Mouse (Mus musculus) small intestine, adult 2 months (tissue): Measurements from ENCODE around the gene Eif4g3. TPM values are rescaled to one million over a fixed set of nuclear protein-coding genes. Genes with fewer than 3 reads are reported as not detected.

Source experiments
- H3K27ac ChIP-seq: fragments of 200-500 bp; 2 replicates; pipeline ENCODE4 v1.5.1; 2012; ENCODE audit warnings: low read depth, low read length, control low read depth, inconsistent platforms; ENCODE audit not compliant: insufficient read depth
- H3K27me3 ChIP-seq: fragments of 200-500 bp; 2 replicates; pipeline ENCODE4 v1.6.1; 2012; ENCODE audit warnings: mild to moderate bottlenecking, moderate library complexity, low read length, inconsistent platforms; ENCODE audit not compliant: control insufficient read depth, insufficient read depth
- H3K36me3 ChIP-seq: fragments of 200-500 bp; 2 replicates; pipeline ENCODE4 v1.6.1; 2012; ENCODE audit warnings: mild to moderate bottlenecking, low read length, control low read depth, inconsistent platforms; ENCODE audit not compliant: control insufficient read depth, insufficient read depth
- H3K4me1 ChIP-seq: fragments of 200-500 bp; 2 replicates; pipeline ENCODE4 v1.6.1; 2012; ENCODE audit warnings: low read length, inconsistent platforms, mixed read lengths; ENCODE audit not compliant: control insufficient read depth, insufficient read depth, insufficient read length
- H3K4me3 ChIP-seq: fragments of 200-500 bp; 2 replicates; pipeline ENCODE4 v1.5.1; 2012; ENCODE audit warnings: low read depth, mild to moderate bottlenecking, control low read depth, inconsistent platforms, low read length, moderate library complexity
- CTCF ChIP-seq: fragments of 200-500 bp; IDR thresholded peaks from 2 replicates; pipeline ENCODE4 v1.5.1; 2012; ENCODE audit warnings: low read depth, mild to moderate bottlenecking, control low read depth, inconsistent platforms, low read length, moderate library complexity, mixed read lengths; ENCODE audit not compliant: insufficient replicate concordance, insufficient read length; ENCODE audit errors: extremely low read depth
- POLR2A ChIP-seq: fragments of 200-500 bp; IDR thresholded peaks from 2 replicates; pipeline ENCODE4 v1.6.1; 2012; ENCODE audit warnings: low read depth, mild to moderate bottlenecking, control low read depth, inconsistent platforms, low read length, moderate library complexity
- WGBS: fragments of 180-500 bp; shearing (Covaris S2); methylation state at CpG from one replicate; pipeline ENCODE4 v1.1.7; 2018; 5-methylcytosine and 5-hydroxymethylcytosine counted together
- polyA plus RNA-seq: library from polyadenylated mRNA; depleted of rRNA; stranded (reverse); fragments of >200 nt; gene quantifications from 2 replicates; pipeline ENCODE4 v1.2.3, GENCODE M21; 2012

Gene Eif4g3
- polyA plus RNA-seq, 1 experiment, result 19.4 TPM

DNA sequence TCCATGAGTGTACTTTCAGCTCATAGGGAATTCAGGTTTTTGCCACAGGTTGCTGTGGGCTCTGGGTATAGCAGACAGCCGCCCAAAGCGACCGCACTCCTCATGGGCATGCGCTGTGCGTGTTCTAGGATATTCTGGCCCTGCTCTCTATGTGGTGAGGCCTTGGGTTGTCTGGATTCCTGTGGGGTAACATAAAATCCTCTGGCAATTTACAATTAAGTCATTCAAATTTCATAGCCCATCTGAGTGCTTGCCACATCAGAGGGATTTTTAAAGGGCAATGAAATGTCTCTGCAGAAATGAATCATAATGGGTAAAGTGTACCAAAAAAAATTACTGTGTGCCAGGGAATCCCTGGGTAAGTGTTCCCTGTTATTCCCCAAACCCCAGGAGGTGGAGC, 3.4 kb upstream of the Eif4g3 start:
- Histone ChIP-seq H3K4me3 (no peak overlapping the region), H3K27ac (no peak overlapping the region), H3K36me3 (no peaks in the 10 kb centered on the region), H3K4me1 (peaks cover 10% of the 10 kb centered on the region; the same call in 1 of the 2 replicates), H3K27me3 (no peaks in the 10 kb centered on the region)
- 93% methylated on average over 5 of the region's 5 CpGs for WGBS
- TF ChIP-seq POLR2A (no peak), CTCF (no peak)

DNA sequence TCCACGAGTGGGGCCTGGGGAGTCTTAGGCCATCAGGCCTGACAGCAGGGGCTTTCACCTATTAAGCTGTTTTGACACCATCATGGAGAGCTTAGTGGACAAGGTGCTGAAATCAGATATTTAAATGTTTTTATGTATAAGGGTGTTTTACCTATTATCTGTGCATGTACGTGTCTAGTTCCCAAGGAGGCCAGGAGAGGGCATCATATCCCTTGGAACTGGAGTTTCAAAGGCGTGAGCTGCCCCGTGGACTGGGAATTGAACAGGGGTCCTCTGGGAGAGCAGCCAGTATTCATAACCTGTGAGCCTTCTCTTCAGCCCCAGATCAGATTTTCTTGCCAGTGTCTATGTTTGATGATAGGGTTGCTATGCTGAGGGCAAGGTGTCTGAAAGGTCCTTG, 2.4 kb upstream of the Eif4g3 start:
- no peak for TF ChIP-seq CTCF
- TF ChIP-seq POLR2A, result no peak
- 89% methylated on average over 4 of the region's 4 CpGs for WGBS
- H3K36me3 ChIP-seq, result no peaks in the 10 kb centered on the region
- no peak overlapping the region for H3K27ac ChIP-seq
- H3K4me1 ChIP-seq, result peaks cover 8% of the 10 kb centered on the region; the same call in 1 of the 2 replicates
- H3K27me3 ChIP-seq, result no peaks in the 10 kb centered on the region
- H3K4me3 ChIP-seq, result no peak overlapping the region

DNA sequence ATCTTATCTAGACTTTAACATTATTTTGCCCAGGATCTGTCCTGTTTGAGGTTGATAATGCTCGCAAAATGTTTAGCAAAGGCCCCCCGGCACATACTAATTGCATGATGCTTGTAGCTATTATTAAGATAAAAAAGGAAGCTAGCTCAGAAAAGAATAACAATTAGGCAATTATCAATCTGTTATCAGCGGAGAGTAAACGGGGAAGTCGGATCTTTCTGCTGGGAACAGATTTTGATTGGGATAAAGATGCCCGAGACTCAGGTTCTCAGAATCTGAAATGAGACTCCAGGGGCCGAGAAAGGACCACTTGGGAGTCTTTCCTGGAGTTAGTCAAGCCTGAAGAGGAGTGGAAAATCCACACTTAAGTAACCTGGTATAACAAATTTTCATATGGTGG, 1.6 kb upstream of the Eif4g3 start:
- Histone ChIP-seq H3K36me3 (no peaks in the 10 kb centered on the region), H3K4me1 (peaks cover 8% of the 10 kb centered on the region; the same call in 1 of the 2 replicates), H3K27me3 (no peaks in the 10 kb centered on the region), H3K4me3 (no peak overlapping the region), H3K27ac (no peak overlapping the region)
- WGBS, result 52% methylated on average over 7 of the region's 7 CpGs
- TF ChIP-seq CTCF (no peak), POLR2A (no peak)

DNA sequence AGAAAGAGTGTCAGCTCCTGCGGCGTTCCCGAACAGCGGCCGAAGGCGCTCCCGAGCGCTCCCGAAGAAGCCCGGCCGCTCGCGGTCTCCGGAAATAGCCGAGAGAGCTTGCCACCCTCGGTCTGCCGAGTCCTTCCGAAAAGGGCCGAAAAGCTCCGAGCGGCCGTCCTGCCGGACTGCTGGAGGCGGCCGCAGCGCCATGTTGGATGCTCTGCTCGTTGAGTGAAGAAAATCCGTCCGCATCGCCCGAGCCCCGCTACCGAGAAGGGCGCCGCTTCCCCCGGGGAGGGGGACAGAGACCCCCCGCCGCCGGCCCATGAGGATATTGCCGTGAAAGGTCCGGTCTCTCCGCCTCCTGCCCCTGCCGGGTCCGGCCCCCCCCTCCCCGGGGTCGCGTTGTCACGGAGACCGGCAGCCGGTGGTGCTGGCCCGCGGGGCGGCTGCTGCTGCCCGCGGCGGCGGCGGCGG, 503 bp downstream of the Eif4g3 start:
- H3K27me3 ChIP-seq, result no peaks in the 10 kb centered on the region
- H3K4me1 ChIP-seq, result peaks cover 12% of the 10 kb centered on the region; the same call in 1 of the 2 replicates
- H3K4me3 ChIP-seq, result peak overlapping the region; percentile 88
- H3K27ac ChIP-seq, result peak overlapping the region; percentile 60
- peaks cover 5% of the 10 kb centered on the region for H3K36me3 ChIP-seq
- under 1% methylated on average over 55 of the region's 59 CpGs for WGBS
- TF ChIP-seq CTCF (no peak), POLR2A (peak; percentile 79; the same call in 1 of the 2 replicates)

DNA sequence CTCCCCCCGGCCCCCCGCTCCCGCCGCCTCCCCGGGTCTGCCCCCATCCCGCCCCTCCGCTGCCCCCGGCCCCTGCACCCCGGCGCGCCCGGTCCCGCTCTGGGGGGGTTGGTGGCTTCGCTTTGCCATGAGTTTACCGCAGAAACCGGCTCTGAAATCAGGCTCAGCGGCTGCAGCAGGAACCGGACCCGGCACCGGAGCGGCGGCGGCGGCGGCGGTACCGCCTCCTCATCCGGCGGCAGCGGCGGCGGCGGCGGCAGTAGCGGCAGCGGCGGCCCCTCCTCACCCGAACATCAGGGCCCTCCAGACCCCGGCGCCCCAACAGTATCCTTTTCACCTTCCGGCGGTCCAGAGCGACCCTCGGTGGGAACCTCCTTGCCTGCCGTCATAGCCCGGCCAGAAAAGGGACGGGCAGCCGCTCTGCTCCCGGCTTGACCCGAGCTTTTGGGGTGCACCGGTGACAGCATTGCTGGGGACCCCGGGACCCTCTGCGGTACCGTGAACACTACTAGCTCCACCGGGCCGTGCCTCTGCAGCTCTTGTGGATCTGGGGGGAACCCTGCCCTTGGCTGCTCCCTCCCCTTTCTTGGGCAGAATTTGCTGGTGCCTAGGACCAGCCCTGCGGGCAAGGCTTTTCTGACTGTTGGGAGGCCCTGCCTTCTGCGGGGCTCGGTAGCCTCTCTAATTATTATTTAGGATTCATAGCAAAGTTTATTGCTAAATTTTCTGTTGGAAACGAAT, 1.2 kb downstream of the Eif4g3 start:
- no peaks in the 10 kb centered on the region for H3K27me3 ChIP-seq
- H3K27ac ChIP-seq, result peak overlapping the region; percentile 69
- under 1% methylated on average over 54 of the region's 60 CpGs for WGBS
- H3K4me3 ChIP-seq, result peak overlapping the region; percentile 88
- TF ChIP-seq POLR2A (no peak), CTCF (no peak)
- H3K4me1 ChIP-seq, result peaks cover 12% of the 10 kb centered on the region; the same call in 1 of the 2 replicates
- peaks cover 8% of the 10 kb centered on the region for H3K36me3 ChIP-seq

DNA sequence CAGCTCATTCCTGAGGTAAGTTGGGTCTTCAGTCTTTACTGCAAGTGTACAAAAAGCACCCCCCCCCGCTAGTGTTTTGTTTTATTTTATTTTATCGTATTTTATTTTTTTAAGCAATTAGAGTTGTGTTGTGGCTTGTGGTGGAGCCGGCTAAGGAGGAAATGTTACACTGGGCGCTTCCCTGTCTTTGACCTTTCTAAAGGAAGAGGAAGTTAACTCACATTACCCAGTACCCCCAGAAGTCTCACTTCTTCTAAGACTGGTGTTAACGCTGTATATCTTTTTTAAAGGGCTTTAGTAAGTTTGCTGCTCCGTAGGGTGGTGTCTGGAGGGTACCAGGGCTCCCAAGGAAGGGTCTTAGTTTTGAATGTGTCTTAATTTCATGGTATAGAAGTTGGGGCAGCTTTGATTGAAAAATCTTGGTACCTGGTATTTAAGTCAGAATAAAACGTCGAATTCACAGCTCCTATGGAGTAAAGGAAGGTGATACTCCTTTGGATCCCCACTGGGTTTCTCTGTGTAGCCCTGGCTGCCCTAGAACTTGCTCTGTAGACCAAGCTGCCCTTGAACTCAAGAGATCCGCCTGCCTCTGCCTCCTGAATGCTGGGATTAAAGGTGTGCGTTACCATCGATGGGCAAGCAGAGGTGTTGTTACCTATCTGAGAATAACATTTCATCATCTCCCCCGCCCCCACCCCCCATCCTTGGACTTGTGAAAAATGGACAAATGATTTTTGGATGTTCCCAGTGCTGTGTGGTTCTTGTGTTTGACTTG, 1.9 kb downstream of the Eif4g3 start:
- Histone ChIP-seq H3K27me3 (no peaks in the 10 kb centered on the region), H3K4me1 (peaks cover 12% of the 10 kb centered on the region; the same call in 1 of the 2 replicates), H3K27ac (peak overlapping the region; percentile 69), H3K36me3 (peaks cover 8% of the 10 kb centered on the region), H3K4me3 (peak overlapping the region; percentile 88)
- TF ChIP-seq CTCF (no peak), POLR2A (no peak)
- WGBS, result 37% methylated on average over 12 of the region's 12 CpGs

DNA sequence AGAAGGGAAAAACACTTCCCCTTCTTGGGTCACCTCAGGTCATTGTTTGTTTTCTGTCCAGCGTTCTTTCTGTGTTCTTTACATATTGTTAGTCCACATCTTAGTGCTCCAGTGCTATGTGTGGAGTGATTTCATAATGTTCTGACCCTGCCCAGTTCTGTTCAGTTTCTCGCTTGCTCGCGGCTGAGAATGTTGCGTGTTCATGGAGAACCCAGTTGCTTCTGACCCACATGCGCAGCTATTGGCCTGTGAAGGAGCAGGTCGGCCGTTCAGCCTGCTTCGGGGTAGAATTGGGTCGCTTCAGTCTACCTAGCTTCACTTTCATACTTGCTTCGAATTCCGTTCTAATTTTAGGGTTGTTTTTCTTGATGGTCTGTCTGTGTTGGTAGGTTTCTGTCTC, 2.6 kb downstream of the Eif4g3 start:
- H3K36me3 ChIP-seq, result peaks cover 8% of the 10 kb centered on the region
- no peak for TF ChIP-seq POLR2A
- TF ChIP-seq CTCF, result no peak
- peaks cover 12% of the 10 kb centered on the region; the same call in 1 of the 2 replicates for H3K4me1 ChIP-seq
- WGBS, result 75% methylated on average over 12 of the region's 12 CpGs
- no peak overlapping the region for H3K27ac ChIP-seq
- no peak overlapping the region for H3K4me3 ChIP-seq
- H3K27me3 ChIP-seq, result no peaks in the 10 kb centered on the region
